Mouse (Mus musculus) G1E-ER4 (cell line): ENCODE results near the gene Uvssa. TPM values are rescaled to one million over a fixed set of nuclear protein-coding genes. Genes with fewer than 3 reads are reported as not detected.

ENCODE experiments used
- GATA1 ChIP-seq: IDR thresholded peaks from one replicate; pipeline ENCODE4 v1.8.0; 2012; ENCODE audit warnings: low read length, inconsistent platforms
- polyA plus RNA-seq: library from polyadenylated mRNA; stranded (reverse); fragments of >175 nt; gene quantifications from 2 replicates; pipeline ENCODE4 v1.2.3, GENCODE M21; 2012

Uvssa gene
- polyA plus RNA-seq, 1 experiment = 2.2 TPM

DNA sequence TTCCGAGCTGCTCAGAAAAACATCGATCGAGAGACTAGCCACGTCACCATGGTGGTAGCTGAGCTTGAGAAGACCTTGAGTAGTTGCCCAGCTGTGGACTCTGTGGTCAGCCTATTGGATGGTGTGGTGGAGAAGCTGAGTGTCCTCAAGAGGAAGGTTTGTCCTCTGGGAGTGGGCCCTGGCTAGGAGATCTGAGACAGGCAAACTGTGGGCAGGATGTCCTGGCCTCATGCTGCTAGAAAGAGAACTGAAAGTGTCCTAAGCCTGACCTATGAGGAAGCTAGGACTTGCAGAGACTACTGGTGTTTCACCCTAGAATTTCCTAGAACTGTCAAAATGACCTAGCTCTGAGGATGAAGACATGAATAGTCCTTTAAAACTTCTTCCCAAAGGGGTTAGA lies 19.9 kb upstream of the Uvssa start:
- no peak for TF ChIP-seq GATA1

DNA sequence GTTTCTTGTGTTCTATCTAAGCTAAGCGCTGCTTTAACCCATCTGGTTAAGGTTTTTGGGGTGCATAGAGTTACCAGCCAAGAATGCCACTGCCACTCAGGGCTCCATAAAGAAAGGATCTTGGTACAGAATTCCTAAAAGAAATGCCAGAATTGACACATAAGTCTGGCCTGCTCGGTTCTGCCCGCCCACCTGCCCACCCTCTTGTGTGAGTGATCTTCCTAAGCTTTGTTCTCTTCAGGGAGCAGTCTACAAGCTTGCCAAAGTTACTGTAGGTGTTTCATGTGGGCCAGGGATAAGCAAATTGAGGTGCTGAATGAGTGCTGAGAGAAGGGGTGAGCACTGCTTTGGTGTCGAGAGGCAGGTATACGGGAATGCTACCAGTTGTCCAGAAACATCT lies 15.1 kb upstream of the Uvssa start:
- no peak for TF ChIP-seq GATA1

DNA sequence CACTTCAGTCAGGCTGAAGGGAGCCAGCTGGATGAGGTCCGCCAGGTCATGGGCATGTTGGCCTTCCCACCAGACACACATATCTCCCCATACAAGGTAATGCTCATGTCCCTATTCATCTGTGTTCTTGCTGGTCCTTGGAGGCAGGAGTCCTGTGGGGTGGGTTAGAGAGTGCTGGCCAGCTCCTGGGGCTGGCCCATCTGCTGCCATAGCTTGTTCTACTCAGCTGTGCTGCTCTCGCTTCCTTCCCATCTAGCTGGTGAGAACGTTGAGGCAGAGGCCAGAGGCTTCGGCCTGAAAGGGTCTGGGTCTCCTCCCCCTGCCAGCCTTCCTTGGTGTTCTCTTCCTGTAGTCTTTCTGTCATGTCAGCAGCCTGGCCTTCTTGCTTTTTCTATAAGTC lies 9.7 kb upstream of the Uvssa start:
- TF ChIP-seq GATA1 = no peak

DNA sequence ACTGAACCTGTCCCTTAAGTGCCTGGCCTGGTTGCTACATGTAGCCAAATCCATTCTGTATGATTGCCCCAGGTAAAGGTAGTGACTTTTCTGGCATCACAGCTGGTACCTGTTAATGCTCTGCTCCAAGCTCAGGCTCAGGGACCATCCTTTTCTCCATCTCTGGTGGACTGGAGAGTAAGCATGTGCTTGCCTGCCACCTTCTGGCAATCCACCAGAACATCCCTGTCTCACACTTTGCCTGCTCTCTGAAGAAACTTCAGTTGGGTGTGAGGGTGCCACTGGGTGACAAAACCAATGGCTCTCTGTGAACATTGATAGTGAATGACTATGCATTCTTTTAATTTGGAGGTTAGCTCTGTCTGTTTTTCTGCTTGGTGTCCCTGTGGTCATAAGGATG lies 7.2 kb upstream of the Uvssa start:
- no peak for TF ChIP-seq GATA1

DNA sequence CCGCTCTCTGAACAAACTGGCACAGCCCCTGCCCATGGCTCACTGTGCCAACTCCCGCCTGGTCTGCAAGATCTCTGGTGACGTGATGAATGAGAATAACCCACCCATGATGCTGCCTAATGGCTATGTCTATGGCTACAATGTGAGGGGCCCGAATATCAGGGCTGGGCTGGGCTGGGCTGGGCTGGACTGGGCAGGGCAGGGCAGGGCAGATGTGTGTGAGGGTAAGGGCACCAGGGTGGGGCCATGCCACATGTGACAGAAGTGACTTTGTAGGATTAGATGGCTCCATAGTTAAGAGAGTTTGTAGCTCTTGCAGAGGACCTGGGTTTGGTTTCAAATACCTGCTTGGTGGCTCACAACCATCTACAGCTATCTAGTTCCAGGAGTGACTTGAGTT lies 6.7 kb upstream of the Uvssa start:
- TF ChIP-seq GATA1 = no peak

DNA sequence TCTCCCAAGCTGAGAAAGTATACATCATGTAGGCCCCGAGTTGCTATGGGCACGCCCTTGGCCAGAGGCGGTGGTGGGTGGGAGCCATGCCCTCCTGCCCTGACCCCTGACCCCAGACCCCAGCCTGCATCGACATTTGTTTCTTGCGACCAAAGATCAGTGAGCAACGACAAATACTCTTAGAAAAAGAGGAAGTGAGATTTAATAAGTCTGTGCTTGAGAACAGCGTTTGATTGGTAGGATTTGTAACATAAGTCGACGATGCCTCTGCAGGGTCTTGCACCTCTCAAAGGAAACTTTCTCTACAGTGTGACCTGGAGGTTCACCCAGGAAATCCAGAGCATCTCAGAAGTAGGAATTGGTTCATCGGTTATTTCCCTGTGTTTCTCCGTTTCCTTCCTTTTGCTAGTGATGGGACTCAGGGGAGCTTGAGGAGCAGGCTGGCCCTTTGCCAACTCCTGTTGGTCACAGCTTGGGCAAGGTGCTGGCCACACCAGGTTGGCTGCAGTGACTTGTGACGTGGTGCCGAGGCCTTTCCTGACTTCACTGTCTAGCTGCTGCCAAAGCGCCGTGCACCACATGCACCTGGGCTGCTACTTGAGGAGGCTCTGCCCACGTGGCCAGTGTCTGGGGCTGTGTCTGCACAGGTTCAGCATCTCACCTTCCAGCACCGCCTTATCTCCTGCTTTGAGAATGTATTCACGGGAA lies 5.9 kb upstream of the Uvssa start:
- no peak for TF ChIP-seq GATA1

DNA sequence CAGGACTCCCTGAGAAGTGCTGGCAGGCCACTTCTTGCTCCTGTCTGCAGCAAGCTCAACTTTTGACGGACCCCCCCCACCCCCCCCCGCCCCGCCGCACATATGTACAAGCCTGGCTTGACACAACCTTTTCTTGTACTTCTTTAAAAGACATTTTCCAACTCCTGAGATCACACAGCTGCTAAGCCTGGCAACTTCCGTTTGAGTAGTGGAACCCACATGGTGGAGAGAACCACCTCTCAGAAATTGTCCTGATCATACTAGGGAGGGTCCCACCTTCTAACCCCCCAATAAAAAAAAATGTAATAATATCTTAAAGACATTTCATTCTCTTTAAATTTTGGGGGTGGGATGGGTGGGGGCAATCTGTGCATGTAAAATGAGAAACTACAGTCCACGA lies 1.2 kb upstream of the Uvssa start:
- no peak for TF ChIP-seq GATA1

DNA sequence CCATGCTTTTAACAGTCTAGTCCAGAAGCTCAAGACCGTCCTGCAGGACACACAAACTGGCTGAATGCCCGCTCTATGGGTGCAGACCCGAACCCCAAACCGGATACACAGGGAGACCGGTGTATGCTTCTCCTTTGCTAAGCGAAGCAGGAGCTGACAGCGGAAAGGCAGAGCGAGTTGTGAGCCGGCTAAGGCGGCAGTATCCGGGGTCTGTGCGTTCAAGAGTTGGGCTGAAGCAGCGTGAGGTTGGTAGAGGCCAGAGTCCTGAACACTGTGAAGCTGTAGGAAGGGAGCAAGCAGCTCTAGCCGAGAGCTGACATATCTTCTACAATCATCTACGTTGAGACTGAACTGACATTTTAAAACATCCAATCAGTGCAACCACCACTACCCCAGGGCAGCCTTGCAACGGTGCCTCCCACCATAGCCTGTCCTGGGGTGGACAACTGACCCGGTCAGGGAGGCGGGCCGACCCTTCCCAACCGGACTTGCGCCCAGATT lies 498 bp upstream of the Uvssa start:
- no peak for TF ChIP-seq GATA1

DNA sequence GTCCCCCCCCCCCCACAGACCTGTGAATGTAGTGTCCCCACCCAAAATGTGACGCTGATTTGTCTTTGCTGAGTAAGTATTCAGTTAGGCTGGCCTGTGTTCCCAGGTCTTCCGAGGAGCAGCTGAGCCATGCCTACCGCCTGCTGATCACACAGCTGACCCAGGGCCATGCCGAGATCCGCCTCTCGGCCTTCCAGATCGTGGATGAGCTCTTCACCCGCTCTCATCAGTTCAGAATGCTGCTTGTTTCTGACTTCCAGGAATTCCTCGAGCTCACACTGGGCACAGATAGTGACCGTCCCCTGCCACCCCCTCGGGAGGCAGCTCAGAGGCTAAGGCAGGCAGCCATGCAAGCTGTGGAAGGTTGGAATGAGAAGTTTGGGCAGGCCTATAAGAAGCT lies 9.2 kb downstream of the Uvssa start:
- TF ChIP-seq GATA1 = no peak

DNA sequence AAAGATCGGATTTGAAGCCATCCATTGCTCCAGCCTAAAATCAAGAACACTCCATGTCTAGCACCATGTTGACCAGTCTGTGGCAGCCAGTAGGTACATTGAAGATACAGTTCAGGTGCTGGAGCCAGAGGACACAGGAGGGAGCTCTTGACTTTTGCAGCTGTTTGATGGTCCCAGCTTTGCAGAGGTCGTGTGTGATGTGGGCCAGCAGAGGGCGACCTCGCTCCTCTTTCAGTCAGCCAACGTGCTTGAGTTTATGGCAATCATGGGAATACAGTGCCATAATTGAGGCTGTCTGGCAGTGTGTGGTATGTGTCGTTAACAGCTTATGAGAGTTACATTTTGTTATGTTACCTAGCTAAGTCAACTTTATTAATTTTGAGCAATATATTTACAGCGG lies 15.5 kb downstream of the Uvssa start:
- no peak for TF ChIP-seq GATA1

DNA sequence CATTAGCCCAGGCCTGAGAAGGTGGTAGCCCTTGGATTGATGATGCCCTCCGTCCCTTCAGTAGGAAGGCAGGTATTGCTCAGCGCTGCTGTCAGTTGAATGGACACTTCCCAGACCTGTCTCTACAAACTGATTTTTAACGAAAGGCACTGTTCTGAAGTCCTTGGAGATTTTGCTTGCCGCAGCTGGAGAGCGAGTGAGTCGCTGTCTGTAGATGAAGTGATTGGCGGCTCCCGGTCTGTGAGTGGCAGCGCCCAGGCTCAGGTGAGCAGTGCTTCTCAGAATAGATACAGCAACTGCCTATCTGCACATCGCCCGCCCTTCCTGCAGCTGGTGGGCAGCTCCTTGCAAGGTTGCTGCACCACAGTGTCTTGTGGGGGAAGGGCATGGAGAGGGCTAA lies 17.3 kb downstream of the Uvssa start:
- no peak for TF ChIP-seq GATA1

DNA sequence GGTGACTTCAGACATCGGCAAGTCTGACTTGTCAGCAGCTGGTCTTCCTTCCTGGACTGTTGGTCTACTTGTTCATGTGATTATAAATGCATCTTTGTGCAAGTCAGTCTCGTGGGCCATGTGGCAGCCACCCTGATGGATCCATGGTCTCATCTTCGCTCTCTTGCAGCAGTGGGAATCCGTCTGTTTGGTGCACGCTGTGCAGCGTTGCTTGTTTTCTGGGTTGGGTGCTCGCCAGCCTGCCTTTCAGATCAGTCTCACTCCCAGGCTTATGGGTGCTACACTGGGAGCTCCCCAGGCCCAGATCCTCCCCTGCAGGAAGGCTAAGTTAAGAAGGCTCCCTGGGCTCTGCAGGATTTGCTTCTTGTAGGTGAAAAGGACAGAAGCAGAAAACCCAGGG lies 18.5 kb downstream of the Uvssa start:
- TF ChIP-seq GATA1 = no peak

DNA sequence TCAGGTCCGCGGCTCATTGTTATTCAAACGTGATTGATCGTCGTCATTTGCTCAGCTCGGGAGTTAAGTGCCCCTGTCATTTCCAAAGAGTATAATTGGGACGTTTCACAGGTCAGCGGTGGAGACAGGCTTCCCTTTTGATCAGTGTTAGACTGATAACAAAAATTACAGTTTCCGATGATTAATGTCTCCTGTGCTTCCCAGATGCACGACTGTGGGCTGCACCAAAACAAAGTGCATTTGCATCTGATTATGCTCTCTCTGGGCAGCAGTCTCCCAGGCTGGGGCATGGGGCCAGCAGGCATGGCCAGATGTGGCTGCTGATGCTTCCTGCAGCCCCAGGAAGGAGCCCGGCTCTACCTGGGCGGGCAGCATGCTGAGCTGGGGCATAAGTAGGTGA lies 22.5 kb downstream of the Uvssa start:
- TF ChIP-seq GATA1 = no peak

DNA sequence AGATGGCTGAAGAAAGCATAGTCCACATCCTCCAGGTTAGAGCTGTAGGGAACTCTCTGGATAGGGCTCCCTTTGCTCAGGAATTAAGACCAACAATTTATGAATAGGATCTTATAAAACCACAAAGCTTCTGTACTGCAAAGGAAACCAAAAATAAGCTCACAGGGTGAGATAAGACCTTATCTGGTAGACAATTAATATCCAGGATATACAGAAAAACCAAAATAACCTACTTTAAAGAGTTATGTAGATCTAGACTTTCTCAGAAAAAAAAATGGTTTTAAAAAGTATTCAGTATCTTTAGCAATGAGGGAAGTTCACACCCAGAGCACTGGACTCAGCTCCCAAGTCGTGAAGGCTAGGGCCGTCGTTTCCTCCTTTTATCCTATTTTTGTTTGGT lies 42.0 kb downstream of the Uvssa start:
- TF ChIP-seq GATA1 = no peak

DNA sequence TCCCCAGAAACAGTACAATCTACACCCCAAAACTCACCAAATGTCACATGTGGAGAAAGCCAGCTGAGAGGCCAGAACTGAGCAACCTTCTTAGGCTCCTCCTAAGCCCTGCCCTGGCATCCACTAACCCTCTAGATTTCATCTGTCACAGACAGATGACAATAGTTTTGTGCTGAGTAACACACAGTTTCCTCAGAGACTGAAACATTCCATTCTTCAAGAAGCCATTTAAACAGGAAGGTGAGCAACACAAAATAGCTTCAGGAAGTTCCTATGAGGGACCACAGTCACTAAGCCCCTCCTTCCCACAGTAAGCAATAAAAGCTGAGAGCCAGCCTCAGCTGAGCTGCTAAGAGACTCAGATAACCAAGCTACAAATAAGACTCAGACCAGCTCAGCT lies 49.1 kb downstream of the Uvssa start:
- TF ChIP-seq GATA1 = no peak

DNA sequence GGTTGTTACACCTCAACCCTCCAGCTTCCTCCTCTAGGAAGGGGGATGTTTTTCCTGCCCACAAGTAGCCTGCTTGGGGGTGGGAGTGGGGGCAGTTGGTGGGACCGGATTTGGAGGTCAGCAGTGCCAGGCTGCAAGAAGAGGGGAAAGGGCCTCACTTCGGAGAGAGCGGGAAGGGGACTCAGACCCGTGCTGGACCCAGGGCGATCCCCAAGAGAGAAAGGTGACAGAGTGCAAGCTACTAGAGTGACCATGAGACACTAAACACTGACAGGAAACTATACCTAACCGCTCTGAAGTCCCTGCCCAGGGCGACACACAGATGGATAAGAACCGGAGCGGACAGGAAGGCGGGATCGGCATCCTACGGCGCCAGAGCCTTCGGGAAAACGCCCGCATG lies 51.8 kb downstream of the Uvssa start:
- no peak for TF ChIP-seq GATA1

DNA sequence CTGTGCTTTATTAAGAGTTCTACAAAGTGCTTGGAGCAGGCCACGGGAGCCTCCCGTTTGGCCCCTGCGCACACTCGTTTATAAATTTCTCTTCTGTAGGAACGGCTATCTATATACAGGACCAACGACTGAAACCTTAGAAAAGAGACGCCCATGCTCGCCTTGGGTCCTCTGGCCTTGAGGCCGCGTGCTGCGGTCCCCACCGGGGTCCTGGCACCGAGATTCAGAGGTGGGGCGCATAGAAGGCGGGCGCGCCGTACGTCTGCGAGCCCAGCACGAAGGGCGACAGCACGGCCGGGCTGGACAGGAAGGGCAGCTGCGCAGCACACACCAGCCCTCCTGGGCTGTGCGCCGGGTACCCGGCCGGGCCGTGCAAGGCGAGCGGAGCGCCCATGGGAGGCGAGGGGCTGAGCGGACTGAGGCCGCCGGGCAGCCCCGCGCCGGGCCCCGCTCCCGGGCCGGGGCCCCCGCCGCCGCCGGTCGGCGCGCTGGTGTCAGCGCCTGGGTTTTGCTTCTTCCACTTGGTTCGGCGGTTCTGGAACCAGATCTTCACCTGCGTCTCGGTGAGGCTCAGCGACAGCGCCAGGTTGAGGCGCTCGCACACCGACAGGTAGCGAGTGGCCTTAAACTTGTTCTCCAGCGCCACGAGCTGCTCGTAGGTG lies 52.3 kb downstream of the Uvssa start:
- no peak for TF ChIP-seq GATA1
